Mouse (Mus musculus) right cerebral cortex, adult 18-20 months (tissue): ENCODE results near the gene Spef1.

Source experiments
- DNase-seq: peaks from one replicate; pipeline ENCODE4 v3.0.0; 2022; ENCODE audit warnings: mixed read lengths

Spef1 gene

GRCm38 (mm10) chr2:131171401-131172104, 15.5 kb downstream of the Spef1 start:
- DNase-seq = peak; percentile 81

- DNase-seq = no peak
These were observed 16.1 kb downstream of the Spef1 start for GRCm38 (mm10) chr2:131170936-131171335.

- DNase-seq = no peak
These were observed 18.2 kb downstream of the Spef1 start for GRCm38 (mm10) chr2:131168914-131169313.

GRCm38 (mm10) chr2:131167984-131168383, 19.1 kb downstream of the Spef1 start:
- DNase-seq = no peak

- no peak for DNase-seq
These were observed 20.9 kb downstream of the Spef1 start for GRCm38 (mm10) chr2:131166172-131166571.

- no peak for DNase-seq
These were observed 23.2 kb downstream of the Spef1 start for GRCm38 (mm10) chr2:131163924-131164323.

GRCm38 (mm10) chr2:131160671-131161111, 26.4 kb downstream of the Spef1 start:
- DNase-seq = peak; percentile 31

- peak; percentile 97 for DNase-seq
These were observed 27.0 kb downstream of the Spef1 start, which contains the start of gene 1700037H04Rik for GRCm38 (mm10) chr2:131159938-131160581. 1700037H04Rik (minus strand) TSS chr2:131160081.

- peak; percentile 32 for DNase-seq
These were observed 27.6 kb downstream of the Spef1 start for GRCm38 (mm10) chr2:131159491-131159910.

GRCm38 (mm10) chr2:131156987-131157386, 30.1 kb downstream of the Spef1 start:
- no peak for DNase-seq

- no peak for DNase-seq
These were observed 33.0 kb downstream of the Spef1 start for GRCm38 (mm10) chr2:131154036-131154435.

- DNase-seq = no peak
These were observed 34.8 kb downstream of the Spef1 start for GRCm38 (mm10) chr2:131152166-131152730.

- no peak for DNase-seq
These were observed 37.9 kb downstream of the Spef1 start for GRCm38 (mm10) chr2:131149254-131149578.

- no peak for DNase-seq
These were observed 38.5 kb downstream of the Spef1 start for GRCm38 (mm10) chr2:131148353-131149253.

GRCm38 (mm10) chr2:131147043-131147365, 40.1 kb downstream of the Spef1 start:
- no peak for DNase-seq

- peak; percentile 63 for DNase-seq
These were observed 40.7 kb downstream of the Spef1 start for GRCm38 (mm10) chr2:131146193-131147042.

GRCm38 (mm10) chr2:131145536-131145935, 41.5 kb downstream of the Spef1 start:
- DNase-seq = no peak

GRCm38 (mm10) chr2:131145121-131145520, 42.0 kb downstream of the Spef1 start:
- no peak for DNase-seq

GRCm38 (mm10) chr2:131143007-131143780, 43.9 kb downstream of the Spef1 start:
- DNase-seq = no peak

GRCm38 (mm10) chr2:131142592-131142991, 44.5 kb downstream of the Spef1 start:
- DNase-seq = peak; percentile 26

GRCm38 (mm10) chr2:131141336-131141986, 45.6 kb downstream of the Spef1 start:
- DNase-seq = no peak
